18 mouse cellular contexts compared by ENCODE assay signal in the genomic region with DNA sequence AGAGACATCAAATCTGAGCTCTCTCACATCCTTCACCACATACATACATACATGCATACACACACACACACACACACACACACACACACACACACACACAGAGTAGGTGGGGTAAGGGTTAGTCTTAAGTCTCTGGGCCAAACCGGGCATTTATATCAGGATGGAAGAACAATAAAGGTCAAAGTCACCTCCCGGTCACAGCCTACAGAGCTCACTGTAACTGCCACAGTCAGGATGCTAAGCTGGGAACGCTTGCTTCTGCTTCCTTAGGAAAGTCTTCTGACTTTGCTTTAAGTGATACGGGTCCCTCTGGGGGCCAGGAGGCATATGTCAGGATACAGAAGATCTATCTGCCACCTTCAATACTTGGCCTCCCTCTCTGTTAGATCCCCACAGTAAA.
DNase-seq lines count a peak whose midpoint lies in the region; ATAC-seq lines count a peak whose summit lies in the region.
"Had no signal": no experiment of that assay in that cellular context is flagged by ENCODE, and none has a peak within 500 bp of the region (broad histone marks: within the 10 kb centered on the region; RNA-seq: fewer than 3 reads in every experiment).

No protein-coding gene starts in this region.

- H3K27ac ChIP-seq in hindbrain, embryonic 10.5 days: peak overlapping the region; percentile 1; the same call in 1 of the 2 replicates
- H3K27ac ChIP-seq in hindbrain, embryonic 11.5 days (ENCODE audit: low read depth, low read length): no peak overlapping the region
- H3K27ac ChIP-seq in liver, embryonic 16.5 days (ENCODE audit: low read length): no peak overlapping the region
- no peak overlapping the region for H3K27ac ChIP-seq in liver, embryonic 12.5 days
- H3K27ac ChIP-seq: forebrain, embryonic 15.5 days; liver, embryonic 13.5 days had no signal

- no peak overlapping the region for H3K4me3 ChIP-seq in hindbrain, embryonic 10.5 days
- H3K4me3 ChIP-seq in hindbrain, embryonic 11.5 days (ENCODE audit: low read depth, low read length): no peak overlapping the region
- no peak overlapping the region for H3K4me3 ChIP-seq in liver, embryonic 16.5 days (ENCODE audit: low read depth, low read length)
- H3K4me3 ChIP-seq in liver, embryonic 12.5 days: no peak overlapping the region
- H3K4me3 ChIP-seq: erythroblast, embryonic 14.5 days; forebrain, embryonic 15.5 days; liver, embryonic 13.5 days had no signal

- ATAC-seq in hindbrain, embryonic 11.5 days (ENCODE audit: low FRiP score): no peak
- ATAC-seq in liver, embryonic 16.5 days (ENCODE audit: low read depth): peak; percentile 11; the same call in 1 of the 2 replicates
- no peak for ATAC-seq in liver, embryonic 12.5 days
- ATAC-seq in frontal cortex, adult (ENCODE audit: low TSS enrichment): no peak
- ATAC-seq: CD4-positive, CD25-positive, alpha-beta regulatory T cell, adult 4 months had no signal

- peaks cover 20% of the 10 kb centered on the region for H3K4me1 ChIP-seq in hindbrain, embryonic 10.5 days (replicated peaks)
- H3K4me1 ChIP-seq in hindbrain, embryonic 11.5 days (replicated peaks; ENCODE audit: control insufficient read depth, insufficient read depth, low read length): no peaks in the 10 kb centered on the region
- no peaks in the 10 kb centered on the region for H3K4me1 ChIP-seq in liver, embryonic 16.5 days (ENCODE audit: control insufficient read depth, low read depth, low read length)
- no peaks in the 10 kb centered on the region for H3K4me1 ChIP-seq in liver, embryonic 12.5 days
- H3K4me1 ChIP-seq: liver, embryonic 13.5 days had no signal

- H3K4me2 ChIP-seq in hindbrain, embryonic 11.5 days (replicated peaks; ENCODE audit: low read depth, low read length): no peak overlapping the region
- no peak overlapping the region for H3K4me2 ChIP-seq in liver, embryonic 16.5 days (ENCODE audit: low read depth, low read length)
- H3K4me2 ChIP-seq in liver, embryonic 12.5 days: no peak overlapping the region
- H3K4me2 ChIP-seq: forebrain, embryonic 15.5 days; liver, embryonic 13.5 days had no signal

- 82% methylated on average over 4 of the region's 4 CpGs for WGBS in hindbrain, embryonic 10.5 days
- 80% methylated on average over 4 of the region's 4 CpGs for WGBS in hindbrain, embryonic 11.5 days
- 81% methylated on average over 4 of the region's 4 CpGs for WGBS in liver, embryonic 16.5 days (ENCODE audit: insufficient replicate concordance)
- WGBS in liver, embryonic 12.5 days (ENCODE audit: insufficient replicate concordance): 70% methylated on average over 4 of the region's 4 CpGs

- peaks cover 44% of the 10 kb centered on the region for H3K36me3 ChIP-seq in hindbrain, embryonic 10.5 days
- H3K36me3 ChIP-seq in hindbrain, embryonic 11.5 days (ENCODE audit: control insufficient read depth, insufficient read depth, low read length): peaks cover 3% of the 10 kb centered on the region; the same call in 1 of the 2 replicates
- H3K36me3 ChIP-seq in liver, embryonic 16.5 days (ENCODE audit: control insufficient read depth, insufficient read depth): peaks cover 2% of the 10 kb centered on the region
- peaks cover 40% of the 10 kb centered on the region for H3K36me3 ChIP-seq in liver, embryonic 12.5 days
- H3K36me3 ChIP-seq: forebrain, embryonic 15.5 days had no signal

- no peaks in the 10 kb centered on the region for H3K27me3 ChIP-seq in hindbrain, embryonic 10.5 days (ENCODE audit: insufficient read depth, poor library complexity, severe bottlenecking)
- no peaks in the 10 kb centered on the region for H3K27me3 ChIP-seq in hindbrain, embryonic 11.5 days (ENCODE audit: control insufficient read depth, insufficient read depth, low read length)
- H3K27me3 ChIP-seq in liver, embryonic 16.5 days (ENCODE audit: control insufficient read depth, insufficient read depth, low read depth, low read length): no peaks in the 10 kb centered on the region
- no peaks in the 10 kb centered on the region for H3K27me3 ChIP-seq in liver, embryonic 12.5 days (replicated peaks)
- H3K27me3 ChIP-seq: forebrain, embryonic 15.5 days; liver, embryonic 13.5 days had no signal

- DNase-seq in adrenal gland, postnatal 10 days: peak; percentile 13
- DNase-seq in adrenal gland, postnatal 14 days: no peak
- no peak for DNase-seq in hindbrain, embryonic 10.5 days (ENCODE audit: low spot score)
- no peak for DNase-seq in hindbrain, embryonic 11.5 days (ENCODE audit: low spot score)
- DNase-seq in ZHBTc4 (ENCODE audit: low read depth, low spot score): peak; percentile 21
- DNase-seq: adrenal gland, adult 8-10 months; cerebellum, adult 18-20 months; cerebellum, postnatal 36 days; kidney, adult 11 months; left cerebral cortex, postnatal 4 days; liver, embryonic 13.5 days; right cerebral cortex, adult 18-20 months had no signal

- H3K9me3 ChIP-seq in hindbrain, embryonic 10.5 days: no peaks in the 10 kb centered on the region
- no peaks in the 10 kb centered on the region for H3K9me3 ChIP-seq in hindbrain, embryonic 11.5 days (ENCODE audit: control insufficient read depth, low read length)
- no peaks in the 10 kb centered on the region for H3K9me3 ChIP-seq in liver, embryonic 16.5 days (replicated peaks; ENCODE audit: control insufficient read depth, low read length)
- H3K9me3 ChIP-seq in liver, embryonic 12.5 days (replicated peaks): no peaks in the 10 kb centered on the region
- H3K9me3 ChIP-seq: forebrain, embryonic 15.5 days; liver, embryonic 13.5 days had no signal

- H3K9ac ChIP-seq in hindbrain, embryonic 11.5 days (ENCODE audit: low read depth, low read length): no peak overlapping the region
- H3K9ac ChIP-seq in liver, embryonic 16.5 days (ENCODE audit: low read depth, low read length): no peak overlapping the region
- no peak overlapping the region for H3K9ac ChIP-seq in liver, embryonic 12.5 days
- H3K9ac ChIP-seq: forebrain, embryonic 15.5 days; liver, embryonic 13.5 days had no signal

Comparison
In these comparisons a context has a peak if more than half of its experiments do, and no peak if none do; other contexts are left out.
1. DNase-seq: peak in adrenal gland, postnatal 10 days (single experiment) and ZHBTc4 (single experiment); none in adrenal gland, postnatal 14 days (single experiment), hindbrain, embryonic 10.5 days (single experiment) and hindbrain, embryonic 11.5 days (single experiment).